ENCODE assay signal across 26 mouse cellular contexts in the genomic region with DNA sequence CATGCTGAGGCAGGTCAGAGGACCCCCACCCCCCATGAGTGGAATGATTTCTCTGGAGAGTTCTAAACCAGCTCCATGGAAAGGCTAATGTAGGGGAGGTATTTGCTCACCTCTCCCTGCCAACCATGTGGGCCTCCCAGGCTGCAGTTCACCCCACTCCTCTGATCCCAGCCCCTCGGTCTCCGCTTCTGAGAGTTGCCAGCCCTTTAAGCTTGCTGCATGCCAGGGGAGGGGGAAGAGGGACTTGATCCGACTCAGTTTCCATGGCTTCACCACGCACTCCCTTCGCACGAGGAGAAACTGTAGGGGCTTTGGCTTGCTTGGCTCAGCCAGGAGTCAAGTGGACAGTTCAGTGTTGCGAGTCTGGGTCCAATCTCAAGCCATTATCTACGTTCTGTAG. TPM values are rescaled to one million over a fixed set of nuclear protein-coding genes. Genes with fewer than 3 reads are reported as not detected.
DNase-seq lines count a peak whose midpoint lies in the region; ATAC-seq lines count a peak whose summit lies in the region.
"Had no signal": no experiment of that assay in that cellular context is flagged by ENCODE, and none has a peak within 500 bp of the region (broad histone marks: within the 10 kb centered on the region; RNA-seq: fewer than 3 reads in every experiment).

No protein-coding gene starts in this region.

- H3K4me3 ChIP-seq in forebrain, embryonic 10.5 days, result no peak overlapping the region
- no peak overlapping the region for H3K4me3 ChIP-seq in forebrain, embryonic 16.5 days (replicated peaks; ENCODE audit: low read length)
- H3K4me3 ChIP-seq in hindbrain, embryonic 15.5 days, result no peak overlapping the region
- no peak overlapping the region for H3K4me3 ChIP-seq in hindbrain, embryonic 12.5 days
- no peak overlapping the region for H3K4me3 ChIP-seq in midbrain, embryonic 10.5 days
- H3K4me3 ChIP-seq in midbrain, embryonic 15.5 days, result no peak overlapping the region
- H3K4me3 ChIP-seq: embryonic facial prominence, embryonic 15.5 days; erythroblast, embryonic 14.5 days; heart, embryonic 10.5 days had no signal

- peak overlapping the region; percentile 16; the same call in 1 of the 2 replicates for H3K27ac ChIP-seq in forebrain, embryonic 10.5 days
- no peak overlapping the region for H3K27ac ChIP-seq in forebrain, embryonic 16.5 days (ENCODE audit: low read length)
- no peak overlapping the region for H3K27ac ChIP-seq in hindbrain, embryonic 15.5 days (replicated peaks)
- no peak overlapping the region for H3K27ac ChIP-seq in hindbrain, embryonic 12.5 days
- H3K27ac ChIP-seq in midbrain, embryonic 10.5 days (replicated peaks), result peak overlapping the region; percentile 47; the same call in 1 of the 2 replicates
- H3K27ac ChIP-seq in midbrain, embryonic 15.5 days, result no peak overlapping the region
- H3K27ac ChIP-seq: embryonic facial prominence, embryonic 15.5 days; heart, embryonic 10.5 days had no signal

- no peak overlapping the region for H3K9ac ChIP-seq in forebrain, embryonic 16.5 days (replicated peaks; ENCODE audit: low read depth, low read length)
- no peak overlapping the region for H3K9ac ChIP-seq in hindbrain, embryonic 15.5 days
- H3K9ac ChIP-seq in hindbrain, embryonic 12.5 days, result no peak overlapping the region
- H3K9ac ChIP-seq in midbrain, embryonic 15.5 days, result no peak overlapping the region
- H3K9ac ChIP-seq: embryonic facial prominence, embryonic 15.5 days had no signal

- H3K36me3 ChIP-seq in forebrain, embryonic 10.5 days (replicated peaks), result 0 out of 2 replicates have a peak, but pooled peaks cover 4% of the 10 kb centered on the region
- H3K36me3 ChIP-seq in forebrain, embryonic 16.5 days (ENCODE audit: control insufficient read depth, insufficient read depth), result no peaks in the 10 kb centered on the region
- no peaks in the 10 kb centered on the region for H3K36me3 ChIP-seq in hindbrain, embryonic 15.5 days
- H3K36me3 ChIP-seq in hindbrain, embryonic 12.5 days, result no peaks in the 10 kb centered on the region
- no peaks in the 10 kb centered on the region for H3K36me3 ChIP-seq in midbrain, embryonic 10.5 days
- H3K36me3 ChIP-seq in midbrain, embryonic 15.5 days (replicated peaks), result no peaks in the 10 kb centered on the region
- H3K36me3 ChIP-seq: embryonic facial prominence, embryonic 15.5 days; G1E; heart, embryonic 10.5 days had no signal

- H3K4me2 ChIP-seq in forebrain, embryonic 16.5 days (ENCODE audit: low read length), result no peak overlapping the region
- no peak overlapping the region for H3K4me2 ChIP-seq in hindbrain, embryonic 15.5 days
- no peak overlapping the region for H3K4me2 ChIP-seq in hindbrain, embryonic 12.5 days (replicated peaks)
- H3K4me2 ChIP-seq in midbrain, embryonic 15.5 days, result no peak overlapping the region
- H3K4me2 ChIP-seq: embryonic facial prominence, embryonic 15.5 days had no signal

- H3K9me3 ChIP-seq in forebrain, embryonic 10.5 days, result peaks cover 8% of the 10 kb centered on the region
- H3K9me3 ChIP-seq in forebrain, embryonic 16.5 days (ENCODE audit: control insufficient read depth, low read length), result no peaks in the 10 kb centered on the region; the same call in 1 of the 2 replicates
- H3K9me3 ChIP-seq in hindbrain, embryonic 15.5 days, result no peaks in the 10 kb centered on the region
- peaks cover 5% of the 10 kb centered on the region; the same call in 1 of the 2 replicates for H3K9me3 ChIP-seq in hindbrain, embryonic 12.5 days (replicated peaks)
- peaks cover 9% of the 10 kb centered on the region for H3K9me3 ChIP-seq in midbrain, embryonic 10.5 days (replicated peaks)
- H3K9me3 ChIP-seq in midbrain, embryonic 15.5 days, result no peaks in the 10 kb centered on the region
- H3K9me3 ChIP-seq: embryonic facial prominence, embryonic 15.5 days had no signal

- WGBS in forebrain, embryonic 10.5 days, result 51% methylated on average over 8 of the region's 8 CpGs
- WGBS in forebrain, embryonic 16.5 days, result 35% methylated on average over 8 of the region's 8 CpGs
- 43% methylated on average over 8 of the region's 8 CpGs for WGBS in hindbrain, embryonic 15.5 days
- 58% methylated on average over 8 of the region's 8 CpGs for WGBS in hindbrain, embryonic 12.5 days
- 45% methylated on average over 8 of the region's 8 CpGs for WGBS in midbrain, embryonic 10.5 days
- WGBS in midbrain, embryonic 15.5 days, result 22% methylated on average over 8 of the region's 8 CpGs

- ATAC-seq in forebrain, embryonic 16.5 days, result no peak
- ATAC-seq in hindbrain, embryonic 15.5 days (ENCODE audit: low FRiP score, low read depth), result peak; percentile 14; the same call in 1 of the 2 replicates
- no peak for ATAC-seq in hindbrain, embryonic 12.5 days (ENCODE audit: low FRiP score)
- ATAC-seq in midbrain, embryonic 15.5 days (replicated peaks), result no peak
- ATAC-seq: CD4-positive, CD25-positive, alpha-beta regulatory T cell, adult 4 months; forebrain, embryonic 14.5 days; inflammation-experienced regulatory T-cells, adult 6 months; intestine, postnatal 0 days had no signal

- no peak for DNase-seq in forebrain, embryonic 10.5 days (ENCODE audit: extremely low spot score, low spot score)
- peak; percentile 25 for DNase-seq in midbrain, embryonic 10.5 days (ENCODE audit: low spot score)
- DNase-seq in spleen, adult 12 weeks (ENCODE audit: low spot score), result no peak
- DNase-seq: adrenal gland, adult 8-10 months; adrenal gland, postnatal 36 days; B cell, adult 2 months; cerebellum, adult 11 months; cerebellum, adult 8-10 months; cerebellum, postnatal 14 days; embryo, embryonic 11 days; gastrocnemius, postnatal 10 days; heart, adult 18-20 months; heart, postnatal 10 days; heart, postnatal 4 days had no signal

- H3K4me1 ChIP-seq in forebrain, embryonic 10.5 days, result peaks cover 53% of the 10 kb centered on the region
- peaks cover 26% of the 10 kb centered on the region for H3K4me1 ChIP-seq in forebrain, embryonic 16.5 days (replicated peaks; ENCODE audit: control insufficient read depth, insufficient read depth, low read length)
- peaks cover 70% of the 10 kb centered on the region for H3K4me1 ChIP-seq in hindbrain, embryonic 15.5 days (replicated peaks)
- H3K4me1 ChIP-seq in hindbrain, embryonic 12.5 days, result peaks cover 29% of the 10 kb centered on the region
- H3K4me1 ChIP-seq in midbrain, embryonic 10.5 days, result peaks cover 67% of the 10 kb centered on the region
- peaks cover 33% of the 10 kb centered on the region for H3K4me1 ChIP-seq in midbrain, embryonic 15.5 days

- peaks cover 80% of the 10 kb centered on the region for H3K27me3 ChIP-seq in forebrain, embryonic 10.5 days (ENCODE audit: poor library complexity, severe bottlenecking)
- no peaks in the 10 kb centered on the region for H3K27me3 ChIP-seq in forebrain, embryonic 16.5 days (replicated peaks; ENCODE audit: control insufficient read depth, insufficient read depth, low read length)
- H3K27me3 ChIP-seq in hindbrain, embryonic 15.5 days, result no peaks in the 10 kb centered on the region
- H3K27me3 ChIP-seq in hindbrain, embryonic 12.5 days, result peaks cover 3% of the 10 kb centered on the region; the same call in 1 of the 2 replicates
- peaks cover 96% of the 10 kb centered on the region for H3K27me3 ChIP-seq in midbrain, embryonic 10.5 days (ENCODE audit: low read depth, poor library complexity, severe bottlenecking)
- no peaks in the 10 kb centered on the region for H3K27me3 ChIP-seq in midbrain, embryonic 15.5 days (replicated peaks)
- H3K27me3 ChIP-seq: embryonic facial prominence, embryonic 15.5 days had no signal

RNA-seq across cellular contexts. Expression of a gene that starts 45.9 kb away (rescaled TPM):
- 0.65 and 1.4 TPM in 2 replicates for polyA plus RNA-seq in forebrain, embryonic 10.5 days (2016; fragmentation: Nextera tagmentation; extraction: Ambion mirVana)
- 32.2 and 41.9 TPM in 2 replicates for polyA plus RNA-seq in forebrain, embryonic 16.5 days (2015; fragmentation: Nextera tagmentation; extraction: Ambion mirVana)
- 41.3 and 46.3 TPM in 2 replicates for polyA plus RNA-seq in hindbrain, embryonic 15.5 days (2015; fragmentation: Nextera tagmentation; extraction: Ambion mirVana)
- 16.0 and 16.4 TPM in 2 replicates for polyA plus RNA-seq in hindbrain, embryonic 12.5 days (2016; fragmentation: Nextera tagmentation; extraction: Ambion mirVana)
- polyA plus RNA-seq in midbrain, embryonic 10.5 days (2016; fragmentation: Nextera tagmentation; extraction: Ambion mirVana), result 1.7 and 2.7 TPM in 2 replicates
- 65.4 and 67.5 TPM in 2 replicates for polyA plus RNA-seq in midbrain, embryonic 15.5 days (2015; fragmentation: Nextera tagmentation; extraction: Ambion mirVana)
- polyA plus RNA-seq: CD4-positive, CD25-positive, alpha-beta regulatory T cell, adult 4 months; erythroblast, embryonic 14.5 days; G1E had no signal

Comparison
In these comparisons a context has a peak if more than half of its experiments do, and no peak if none do; other contexts are left out.
1. H3K27ac ChIP-seq: peak in forebrain, embryonic 10.5 days (single experiment) and midbrain, embryonic 10.5 days (single experiment); none in forebrain, embryonic 16.5 days (single experiment), hindbrain, embryonic 15.5 days (single experiment), hindbrain, embryonic 12.5 days (single experiment) and midbrain, embryonic 15.5 days (single experiment).